Mouse (Mus musculus): ENCODE measurements at regions not wholly inside any gene's neighbourhood (a gene's known extent, or its start where the extent isn't known, plus 50 kb on each side); places are given as distances from the start of the nearest gene placed in this dataset.

GRCm38 (mm10) chr8:18536059-18536458, 442.0 kb downstream of the Defb40 start:
- no peak for DNase-seq (ENCODE audit: low spot score in 2 of 2)

- no peak for DNase-seq (ENCODE audit: low spot score in 2 of 2)
Observed at GRCm38 (mm10) chr8:18528120-18528519, 449.9 kb downstream of the Defb40 start.

- no peak for DNase-seq (ENCODE audit: low spot score in 2 of 2)
Observed at GRCm38 (mm10) chr8:18512409-18512808, 465.6 kb downstream of the Defb40 start.

- DNase-seq (ENCODE audit: low spot score in 2 of 2), result peak in 1 of 2 experiments; percentile 2
Observed at GRCm38 (mm10) chr8:18506158-18507022, 471.7 kb downstream of the Defb40 start.

- no peak for DNase-seq (ENCODE audit: low spot score in 2 of 2)
Observed at GRCm38 (mm10) chr8:18490620-18491019, 487.4 kb downstream of the Defb40 start.

- no peak for DNase-seq (ENCODE audit: low spot score in 2 of 2)
Observed at GRCm38 (mm10) chr8:18480081-18480480, 498.0 kb downstream of the Defb40 start.

- DNase-seq (ENCODE audit: low spot score in 2 of 2), result no peak
Observed at GRCm38 (mm10) chr8:18478166-18478565, 499.9 kb downstream of the Defb40 start.

GRCm38 (mm10) chr8:18467511-18467910, 510.5 kb downstream of the Defb40 start:
- peak in 1 of 2 experiments; percentile 24 for DNase-seq (ENCODE audit: low spot score in 2 of 2)

GRCm38 (mm10) chr8:18460609-18461008, 517.4 kb downstream of the Defb40 start:
- DNase-seq (ENCODE audit: low spot score in 2 of 2), result no peak

- DNase-seq (ENCODE audit: low spot score in 2 of 2), result no peak
Observed at GRCm38 (mm10) chr8:18457470-18457869, 520.6 kb downstream of the Defb40 start.

GRCm38 (mm10) chr8:18449015-18449414, 529.0 kb downstream of the Defb40 start:
- DNase-seq (ENCODE audit: low spot score in 2 of 2), result no peak

- DNase-seq (ENCODE audit: low spot score in 2 of 2), result no peak
Observed at GRCm38 (mm10) chr8:18442212-18442611, 535.8 kb downstream of the Defb40 start.

- DNase-seq (ENCODE audit: low spot score in 2 of 2), result no peak
Observed at GRCm38 (mm10) chr8:18422846-18423245, 555.2 kb downstream of the Defb40 start.

GRCm38 (mm10) chr8:18412470-18412869, 565.6 kb downstream of the Defb40 start:
- DNase-seq (ENCODE audit: low spot score in 2 of 2), result peak; percentile 8 to 11

- DNase-seq (ENCODE audit: low spot score in 2 of 2), result no peak
Observed at GRCm38 (mm10) chr8:18406446-18406845, 571.6 kb downstream of the Defb40 start.

- peak; percentile 3 to 18 for DNase-seq (ENCODE audit: low spot score in 2 of 2)
Observed at GRCm38 (mm10) chr8:18388353-18388752, 589.7 kb downstream of the Defb40 start.

- no peak for DNase-seq (ENCODE audit: low spot score in 2 of 2)
Observed at GRCm38 (mm10) chr8:18381615-18382178, 596.4 kb downstream of the Defb40 start.

- DNase-seq (ENCODE audit: low spot score in 2 of 2), result no peak
Observed at GRCm38 (mm10) chr8:18348716-18349115, 629.3 kb downstream of the Defb40 start.

GRCm38 (mm10) chr8:18346248-18346647, 631.8 kb downstream of the Defb40 start:
- no peak for DNase-seq (ENCODE audit: low spot score in 2 of 2)

GRCm38 (mm10) chr8:18345322-18345721, 632.7 kb downstream of the Defb40 start:
- DNase-seq (ENCODE audit: low spot score in 2 of 2), result peak; percentile 9 to 29

GRCm38 (mm10) chr8:18344838-18345237, 633.2 kb downstream of the Defb40 start:
- no peak for DNase-seq (ENCODE audit: low spot score in 2 of 2)

GRCm38 (mm10) chr8:18335576-18335975, 642.5 kb downstream of the Defb40 start:
- no peak for DNase-seq (ENCODE audit: low spot score in 2 of 2)

- no peak for DNase-seq (ENCODE audit: low spot score in 2 of 2)
Observed at GRCm38 (mm10) chr8:18328521-18328920, 649.5 kb downstream of the Defb40 start.

Measured in right cerebral cortex, postnatal 36 days (tissue).